Mouse (Mus musculus): Measurements from ENCODE around the gene Bri3. TPM values are rescaled to one million over a fixed set of nuclear protein-coding genes. Genes with fewer than 3 reads are reported as not detected.

Bri3 gene
- total and polyA plus RNA-seq, 2 experiments from 2014 or later = 17.6 to 138 TPM

- Histone ChIP-seq H3K4me1 (ENCODE audit: insufficient read depth) (no peaks in the 10 kb centered on the region), H3K9ac (no peak overlapping the region), H3K9me3 (ENCODE audit: low read length) (no peaks in the 10 kb centered on the region), H3K4me2 (ENCODE audit: low read depth) (no peak overlapping the region), H3K4me3 (ENCODE audit: low read depth, low read length) (no peak overlapping the region), H3K27me3 (ENCODE audit: insufficient read depth, low read length) (no peaks in the 10 kb centered on the region), H3K27ac (ENCODE audit: low read depth, low read length) (no peak overlapping the region), H3K36me3 (ENCODE audit: insufficient read depth) (no peaks in the 10 kb centered on the region)
- 95% methylated on average over 4 of the region's 4 CpGs for WGBS
- no peak for ATAC-seq
- TF ChIP-seq CTCF (IDR thresholded peaks at IDR 0.05; ENCODE audit: low read depth) = no peak
- DNase-seq = no peak
Measured at GRCm38 (mm10) chr5:144379431-144379830, 135.2 kb downstream of the Bri3 start.

GRCm38 (mm10) chr5:144380689-144381088 is 136.5 kb downstream of the Bri3 start:
- WGBS = 90% methylated on average over 7 of the region's 7 CpGs
- H3K4me3 ChIP-seq (ENCODE audit: low read depth, low read length) = no peak overlapping the region
- no peak for DNase-seq
- no peak for ATAC-seq
- no peak overlapping the region for H3K4me2 ChIP-seq (ENCODE audit: low read depth)
- H3K4me1 ChIP-seq (ENCODE audit: insufficient read depth) = no peaks in the 10 kb centered on the region
- H3K36me3 ChIP-seq (ENCODE audit: insufficient read depth) = no peaks in the 10 kb centered on the region
- H3K27me3 ChIP-seq (ENCODE audit: insufficient read depth, low read length) = no peaks in the 10 kb centered on the region
- no peak overlapping the region for H3K27ac ChIP-seq (ENCODE audit: low read depth, low read length)
- no peak for TF ChIP-seq CTCF (IDR thresholded peaks at IDR 0.05; ENCODE audit: low read depth)
- H3K9me3 ChIP-seq (ENCODE audit: low read length) = no peaks in the 10 kb centered on the region
- H3K9ac ChIP-seq = no peak overlapping the region

- no peaks in the 10 kb centered on the region for H3K36me3 ChIP-seq (ENCODE audit: insufficient read depth)
- WGBS = 93% methylated on average over 3 of the region's 3 CpGs
- no peak overlapping the region for H3K9ac ChIP-seq
- no peaks in the 10 kb centered on the region for H3K27me3 ChIP-seq (ENCODE audit: insufficient read depth, low read length)
- peak; percentile 43 for TF ChIP-seq CTCF (IDR thresholded peaks at IDR 0.05; ENCODE audit: low read depth)
- no peaks in the 10 kb centered on the region for H3K9me3 ChIP-seq (ENCODE audit: low read length)
- H3K4me3 ChIP-seq (ENCODE audit: low read depth, low read length) = no peak overlapping the region
- no peak overlapping the region for H3K4me2 ChIP-seq (ENCODE audit: low read depth)
- no peaks in the 10 kb centered on the region for H3K4me1 ChIP-seq (ENCODE audit: insufficient read depth)
- ATAC-seq (no peak), DNase-seq (no peak)
- H3K27ac ChIP-seq (ENCODE audit: low read depth, low read length) = no peak overlapping the region
Measured at GRCm38 (mm10) chr5:144381782-144382181, 137.5 kb downstream of the Bri3 start.

GRCm38 (mm10) chr5:144383936-144384335 is 139.7 kb downstream of the Bri3 start:
- Histone ChIP-seq H3K9me3 (ENCODE audit: low read length) (no peaks in the 10 kb centered on the region), H3K27ac (ENCODE audit: low read depth, low read length) (no peak overlapping the region), H3K27me3 (ENCODE audit: insufficient read depth, low read length) (no peaks in the 10 kb centered on the region), H3K4me3 (ENCODE audit: low read depth, low read length) (no peak overlapping the region), H3K36me3 (ENCODE audit: insufficient read depth) (no peaks in the 10 kb centered on the region), H3K4me1 (ENCODE audit: insufficient read depth) (no peaks in the 10 kb centered on the region), H3K9ac (no peak overlapping the region), H3K4me2 (ENCODE audit: low read depth) (no peak overlapping the region)
- DNase-seq (no peak), ATAC-seq (no peak)
- WGBS = 75% methylated on average over 3 of the region's 3 CpGs
- TF ChIP-seq CTCF (IDR thresholded peaks at IDR 0.05; ENCODE audit: low read depth) = peak; percentile 42

GRCm38 (mm10) chr5:144387851-144388250 is 143.6 kb downstream of the Bri3 start:
- H3K27me3 ChIP-seq (ENCODE audit: insufficient read depth, low read length) = no peaks in the 10 kb centered on the region
- ATAC-seq (peak; percentile 72), DNase-seq (peak; percentile 86)
- no peak overlapping the region for H3K4me3 ChIP-seq (ENCODE audit: low read depth, low read length)
- H3K9ac ChIP-seq = no peak overlapping the region
- no peak overlapping the region for H3K4me2 ChIP-seq (ENCODE audit: low read depth)
- peak; percentile 84 for TF ChIP-seq CTCF (IDR thresholded peaks at IDR 0.05; ENCODE audit: low read depth)
- H3K27ac ChIP-seq (ENCODE audit: low read depth, low read length) = no peak overlapping the region
- no peaks in the 10 kb centered on the region for H3K36me3 ChIP-seq (ENCODE audit: insufficient read depth)
- H3K9me3 ChIP-seq (ENCODE audit: low read length) = no peaks in the 10 kb centered on the region
- WGBS = 7% methylated on average over 6 of the region's 6 CpGs
- no peaks in the 10 kb centered on the region for H3K4me1 ChIP-seq (ENCODE audit: insufficient read depth)

GRCm38 (mm10) chr5:144394142-144394541 is 149.9 kb downstream of the Bri3 start:
- H3K27me3 ChIP-seq (ENCODE audit: insufficient read depth, low read length) = no peaks in the 10 kb centered on the region
- no peaks in the 10 kb centered on the region for H3K9me3 ChIP-seq (ENCODE audit: low read length)
- no peak overlapping the region for H3K9ac ChIP-seq
- H3K36me3 ChIP-seq (ENCODE audit: insufficient read depth) = no peaks in the 10 kb centered on the region
- no peak for DNase-seq
- H3K4me3 ChIP-seq (ENCODE audit: low read depth, low read length) = no peak overlapping the region
- no peak overlapping the region for H3K4me2 ChIP-seq (ENCODE audit: low read depth)
- no peak overlapping the region for H3K27ac ChIP-seq (ENCODE audit: low read depth, low read length)
- no peaks in the 10 kb centered on the region for H3K4me1 ChIP-seq (ENCODE audit: insufficient read depth)
- ATAC-seq = no peak
- TF ChIP-seq CTCF (IDR thresholded peaks at IDR 0.05; ENCODE audit: low read depth) = no peak
- 83% methylated on average over 2 of the region's 2 CpGs for WGBS

- no peaks in the 10 kb centered on the region for H3K4me1 ChIP-seq (ENCODE audit: insufficient read depth)
- H3K9ac ChIP-seq = no peak overlapping the region
- ATAC-seq (no peak), DNase-seq (no peak)
- no peaks in the 10 kb centered on the region for H3K9me3 ChIP-seq (ENCODE audit: low read length)
- no peak overlapping the region for H3K4me2 ChIP-seq (ENCODE audit: low read depth)
- H3K4me3 ChIP-seq (ENCODE audit: low read depth, low read length) = no peak overlapping the region
- no peak overlapping the region for H3K27ac ChIP-seq (ENCODE audit: low read depth, low read length)
- H3K27me3 ChIP-seq (ENCODE audit: insufficient read depth, low read length) = no peaks in the 10 kb centered on the region
- WGBS = 45% methylated on average over 5 of the region's 9 CpGs
- TF ChIP-seq CTCF (IDR thresholded peaks at IDR 0.05; ENCODE audit: low read depth) = no peak
- no peaks in the 10 kb centered on the region for H3K36me3 ChIP-seq (ENCODE audit: insufficient read depth)
Measured at GRCm38 (mm10) chr5:144397566-144397965, 153.3 kb downstream of the Bri3 start.

- DNase-seq = no peak
- Histone ChIP-seq H3K4me2 (ENCODE audit: low read depth) (no peak overlapping the region), H3K9ac (no peak overlapping the region), H3K27ac (ENCODE audit: low read depth, low read length) (no peak overlapping the region), H3K27me3 (ENCODE audit: insufficient read depth, low read length) (no peaks in the 10 kb centered on the region), H3K36me3 (ENCODE audit: insufficient read depth) (no peaks in the 10 kb centered on the region), H3K9me3 (ENCODE audit: low read length) (no peaks in the 10 kb centered on the region), H3K4me3 (ENCODE audit: low read depth, low read length) (no peak overlapping the region), H3K4me1 (ENCODE audit: insufficient read depth) (no peaks in the 10 kb centered on the region)
- WGBS = 19% methylated on average over 5 of the region's 5 CpGs
- TF ChIP-seq CTCF (IDR thresholded peaks at IDR 0.05; ENCODE audit: low read depth) = no peak
- ATAC-seq = no peak
Measured at GRCm38 (mm10) chr5:144400821-144401220, 156.6 kb downstream of the Bri3 start.
